Mouse (Mus musculus) MEL-GATA-1-ER (cell line): ENCODE results near the gene Srd5a3.

ENCODE experiments used
- DNase-seq: peaks from one replicate; pipeline ENCODE4 v3.0.0-alpha.2; 2012; ENCODE audit warnings: low read depth; ENCODE audit errors: extremely low read depth

Gene Srd5a3

GRCm38 (mm10) chr5:76152956-76153355 is 12.9 kb downstream of the Srd5a3 start:
- no peak for DNase-seq

- DNase-seq = no peak
These were observed 13.4 kb downstream of the Srd5a3 start for GRCm38 (mm10) chr5:76153430-76153829.

- DNase-seq = no peak
These were observed 14.5 kb downstream of the Srd5a3 start for GRCm38 (mm10) chr5:76154434-76155165.

DNA sequence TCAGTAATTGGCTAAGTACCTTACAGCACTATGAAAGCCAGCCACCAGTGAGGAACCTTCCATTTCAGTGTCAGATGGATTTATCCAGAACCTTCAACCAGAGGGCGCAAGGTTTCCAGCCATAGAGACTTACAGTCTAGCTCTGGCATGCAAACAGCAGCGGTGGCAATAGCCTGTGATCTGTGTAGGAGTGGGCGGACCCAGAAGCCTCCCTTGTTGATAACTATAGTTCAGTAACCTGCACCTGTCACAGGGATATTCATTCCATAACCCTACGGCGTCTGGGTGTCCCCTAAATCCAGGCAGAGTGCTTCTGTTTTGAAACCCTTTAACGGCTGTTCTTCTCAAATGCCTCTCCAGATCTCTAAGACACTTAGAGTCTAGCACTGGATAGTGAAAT is 19.5 kb downstream of the Srd5a3 start:
- no peak for DNase-seq

DNA sequence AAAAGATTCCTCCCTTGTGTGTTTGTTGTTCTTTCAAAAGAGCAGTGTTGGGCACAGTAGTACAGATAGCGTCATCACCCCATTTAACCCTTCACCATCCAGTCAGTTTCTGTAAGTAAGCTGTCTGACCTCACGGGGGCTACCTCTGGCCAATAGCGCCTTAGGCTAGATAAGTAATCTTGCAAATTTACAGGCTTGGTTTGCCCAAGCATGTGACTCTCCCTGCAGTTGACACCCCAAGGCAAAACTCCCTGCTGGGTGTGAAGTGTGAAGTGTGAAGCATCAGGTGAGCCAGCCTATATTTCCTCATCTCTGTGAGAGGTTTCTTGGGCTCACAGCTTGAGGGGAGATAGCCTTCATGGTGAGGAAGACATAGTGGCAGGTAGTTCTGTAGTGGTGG is 20.0 kb downstream of the Srd5a3 start:
- DNase-seq = no peak

DNA sequence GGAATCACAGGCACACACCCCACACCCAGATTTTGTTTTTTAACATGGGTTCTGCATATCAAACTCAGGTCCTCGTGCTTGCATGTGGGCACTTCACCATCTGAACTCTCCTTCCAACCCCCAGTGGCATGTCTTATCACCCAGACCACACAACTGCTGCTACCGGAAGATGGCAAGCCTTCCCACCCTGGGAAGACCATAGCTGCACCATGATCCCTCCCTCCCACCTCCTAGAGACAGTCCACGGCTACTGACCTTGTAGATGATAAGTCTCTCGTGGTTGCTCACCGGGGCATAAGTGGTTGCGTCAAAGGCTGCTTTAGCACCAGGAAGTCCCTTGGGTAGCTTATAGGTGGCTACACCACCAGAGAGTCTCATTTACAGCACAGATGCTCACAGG is 21.4 kb downstream of the Srd5a3 start:
- DNase-seq = peak; percentile 50

- no peak for DNase-seq
These were observed 22.9 kb downstream of the Srd5a3 start for GRCm38 (mm10) chr5:76162926-76163325.

DNA sequence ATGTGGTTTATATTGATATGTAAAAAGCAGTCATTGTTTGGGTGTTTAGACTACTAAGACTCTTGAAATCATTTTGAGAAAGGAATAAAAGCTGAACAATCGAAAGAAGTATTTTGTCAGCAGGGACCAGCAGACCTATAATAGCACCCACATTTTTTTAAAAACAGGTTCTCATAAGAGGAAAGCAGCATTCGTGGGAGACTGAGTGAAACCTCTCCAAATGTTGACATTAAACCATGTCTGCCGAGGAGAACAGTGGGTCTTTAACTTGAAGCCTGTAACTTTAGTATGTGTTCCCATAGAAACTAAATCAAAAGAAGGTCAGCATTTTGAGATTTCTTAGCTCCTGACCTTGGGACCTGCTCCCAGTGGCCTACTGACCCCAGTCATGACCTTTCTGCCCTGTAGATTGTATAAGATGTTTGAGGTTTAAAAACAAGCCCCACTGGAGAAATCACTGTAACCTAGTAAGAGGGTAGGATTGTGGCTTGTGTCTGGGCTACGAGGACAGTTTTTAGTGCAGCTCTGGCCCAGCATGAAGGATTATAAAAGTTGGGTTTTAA is 23.8 kb downstream of the Srd5a3 start:
- no peak for DNase-seq

GRCm38 (mm10) chr5:76164827-76165226 is 24.8 kb downstream of the Srd5a3 start:
- no peak for DNase-seq

GRCm38 (mm10) chr5:76170522-76170921 is 30.5 kb downstream of the Srd5a3 start:
- DNase-seq = no peak

DNA sequence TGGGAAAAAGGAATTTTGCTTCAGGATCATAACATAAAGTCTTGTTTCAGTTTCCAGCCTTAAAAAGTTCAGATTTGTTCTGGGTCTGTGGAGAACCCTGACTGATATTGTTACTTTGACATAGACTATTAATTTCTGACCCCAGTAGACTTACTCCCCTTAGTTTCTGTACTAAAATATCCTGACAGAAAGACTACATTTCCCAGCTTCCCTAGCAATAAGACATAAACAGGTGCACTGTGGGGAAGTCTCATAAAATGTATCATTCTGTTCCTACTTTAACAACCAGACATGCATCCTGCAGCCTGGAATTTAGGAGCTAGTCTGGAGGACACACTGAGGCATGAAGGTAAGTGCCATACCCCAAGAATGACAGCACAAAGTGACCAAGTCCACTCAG is 31.0 kb downstream of the Srd5a3 start:
- no peak for DNase-seq

DNA sequence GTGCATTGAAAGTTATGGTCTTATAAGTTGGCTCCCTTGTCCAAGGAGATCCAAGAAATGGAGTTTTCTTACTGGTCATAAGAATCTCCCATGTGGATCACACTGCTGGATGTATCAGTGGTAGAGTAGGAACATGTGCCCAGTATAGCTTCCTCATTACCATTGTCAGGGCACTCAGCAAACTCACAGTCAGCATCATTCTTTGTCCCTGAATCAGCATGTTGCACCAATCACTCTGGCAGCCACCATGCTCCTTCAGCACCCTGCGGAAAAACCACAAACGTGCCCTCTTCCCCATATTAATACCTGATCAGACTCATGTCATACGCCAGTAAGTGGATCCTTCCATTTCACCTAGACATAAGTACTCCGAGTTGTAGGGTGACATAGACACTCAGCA is 35.0 kb downstream of the Srd5a3 start:
- no peak for DNase-seq

GRCm38 (mm10) chr5:76176411-76176810 is 36.3 kb downstream of the Srd5a3 start:
- DNase-seq = no peak

DNA sequence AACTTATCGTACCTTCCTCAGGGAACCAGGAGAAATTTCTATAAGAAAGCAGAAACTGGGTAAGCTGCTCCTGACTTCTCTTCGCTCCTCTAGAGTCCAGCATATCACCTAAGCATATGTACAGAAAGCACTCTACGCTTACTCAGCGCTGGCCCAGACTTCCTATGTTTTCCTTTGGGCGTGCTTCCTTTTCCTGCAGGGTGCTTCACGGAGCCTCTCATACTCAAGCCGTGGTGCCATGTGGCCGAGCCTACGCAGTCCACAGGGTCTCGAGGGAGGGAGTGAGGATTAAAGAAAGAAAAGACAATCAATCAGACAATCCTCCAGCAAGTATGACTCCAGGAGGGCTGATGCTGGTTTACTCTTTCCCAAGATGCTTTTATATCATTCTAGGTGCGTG is 36.8 kb downstream of the Srd5a3 start:
- DNase-seq = no peak

GRCm38 (mm10) chr5:76177664-76178063 is 37.6 kb downstream of the Srd5a3 start:
- DNase-seq = no peak

DNA sequence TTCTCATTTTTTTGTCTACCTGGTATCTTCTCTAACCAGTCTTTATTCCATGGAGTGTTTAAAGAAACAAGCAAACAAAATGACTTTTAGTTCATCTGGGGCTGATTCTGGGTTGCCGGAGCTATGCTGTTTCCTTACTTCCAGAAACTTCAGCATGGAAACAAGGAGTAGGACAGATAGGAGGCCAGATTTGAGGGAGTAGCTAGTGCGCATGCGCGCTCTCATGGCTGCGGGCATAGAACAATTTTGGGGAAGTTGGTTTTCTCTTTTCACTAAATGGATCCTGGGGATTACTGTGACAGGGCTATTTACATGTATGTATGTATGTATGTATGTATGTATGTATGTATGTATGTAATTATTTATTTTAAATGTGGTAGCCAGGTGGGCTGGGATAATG is 39.1 kb downstream of the Srd5a3 start:
- DNase-seq = no peak

DNA sequence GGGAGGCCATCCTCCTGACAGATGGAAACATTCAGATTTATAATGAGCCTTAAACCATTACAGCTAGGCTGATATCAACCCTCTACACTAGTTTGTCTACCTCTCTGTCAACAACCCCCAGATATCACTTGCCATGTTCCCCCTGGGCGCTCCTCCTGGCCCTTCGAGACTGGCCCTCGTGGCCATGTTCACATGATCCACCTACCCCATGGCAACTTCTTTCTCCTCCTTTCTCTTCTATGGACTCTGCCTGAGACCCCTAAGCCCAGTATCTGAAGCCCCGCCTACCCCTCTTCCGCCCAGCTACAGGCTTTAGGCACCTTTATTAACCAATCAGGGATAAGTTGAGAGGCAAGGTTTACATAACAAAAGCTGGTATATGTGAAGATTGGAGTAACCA is 39.7 kb downstream of the Srd5a3 start:
- no peak for DNase-seq

GRCm38 (mm10) chr5:76182326-76182725 is 42.3 kb downstream of the Srd5a3 start:
- DNase-seq = no peak

- DNase-seq = no peak
These were observed 43.1 kb downstream of the Srd5a3 start for GRCm38 (mm10) chr5:76183043-76183749.

DNA sequence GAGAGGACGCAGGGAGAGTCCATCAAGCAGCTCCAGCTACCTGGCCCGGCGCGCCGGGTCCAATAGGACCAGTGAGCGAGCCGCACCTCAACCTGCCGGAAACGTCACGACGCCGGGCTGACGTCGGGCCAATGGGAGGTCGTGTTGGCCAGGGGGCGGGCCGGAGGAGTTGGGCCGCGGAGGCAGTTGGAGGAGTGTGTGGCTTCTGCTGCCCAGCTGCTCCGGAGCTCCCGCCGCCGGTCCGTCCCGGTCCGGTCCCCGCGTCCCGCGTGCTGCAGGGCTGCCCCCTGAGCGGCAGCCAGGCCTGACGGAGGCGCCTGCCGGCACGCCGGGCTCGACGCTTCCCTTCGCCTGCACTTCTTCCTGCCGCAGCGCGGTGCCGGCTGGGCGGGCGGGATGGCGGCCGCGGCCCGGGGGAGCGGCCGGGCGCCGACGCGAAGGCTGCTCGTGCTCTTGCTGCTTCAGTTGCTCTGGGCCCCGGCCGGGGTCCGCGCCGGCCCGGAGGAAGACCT is 43.7 kb downstream of the Srd5a3 start, which contains the start of gene Tmem165:
Gene Tmem165 (plus strand): TSS at position 131 of the 512 bp plus-strand sequence.
- peak; percentile 71 for DNase-seq

DNA sequence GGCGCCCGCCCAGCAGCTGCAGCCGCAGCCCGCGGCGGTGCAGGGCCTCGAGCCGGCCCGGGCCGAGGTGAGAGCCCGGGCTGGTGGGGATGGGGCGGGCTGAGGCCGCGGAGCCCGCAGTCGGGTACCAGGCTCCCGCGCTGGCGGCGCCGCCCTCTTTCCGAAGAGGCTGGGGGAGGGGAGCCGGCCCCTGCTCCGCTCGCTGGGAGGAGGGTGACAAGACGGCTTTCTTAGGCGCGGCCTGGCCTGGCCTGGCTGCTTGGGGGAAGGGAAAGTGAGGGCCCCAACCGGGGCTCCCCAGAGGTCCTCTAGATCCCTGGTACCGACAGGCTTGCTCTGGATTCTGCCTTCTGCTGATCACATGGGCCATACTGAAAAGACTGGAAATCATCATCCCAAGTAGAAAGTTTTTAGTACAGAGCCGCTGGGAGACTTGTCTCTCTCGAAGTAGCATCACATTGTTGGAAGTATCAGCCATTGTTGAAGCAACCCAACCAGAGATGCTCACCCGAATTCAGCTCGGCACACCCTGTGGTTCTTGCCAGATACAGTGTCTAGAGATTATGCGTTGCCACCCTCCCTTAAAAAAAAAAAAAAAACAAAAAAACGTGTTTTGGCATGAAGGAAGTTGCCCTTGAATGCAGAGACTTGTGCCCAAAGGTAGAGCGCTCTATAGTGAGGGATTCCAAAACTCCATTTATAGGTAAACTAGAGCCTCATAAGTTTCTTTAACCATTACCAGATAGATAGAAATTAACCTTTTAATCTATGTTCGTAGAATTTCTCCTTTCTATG is 44.4 kb downstream of the Srd5a3 start:
- DNase-seq = no peak

DNA sequence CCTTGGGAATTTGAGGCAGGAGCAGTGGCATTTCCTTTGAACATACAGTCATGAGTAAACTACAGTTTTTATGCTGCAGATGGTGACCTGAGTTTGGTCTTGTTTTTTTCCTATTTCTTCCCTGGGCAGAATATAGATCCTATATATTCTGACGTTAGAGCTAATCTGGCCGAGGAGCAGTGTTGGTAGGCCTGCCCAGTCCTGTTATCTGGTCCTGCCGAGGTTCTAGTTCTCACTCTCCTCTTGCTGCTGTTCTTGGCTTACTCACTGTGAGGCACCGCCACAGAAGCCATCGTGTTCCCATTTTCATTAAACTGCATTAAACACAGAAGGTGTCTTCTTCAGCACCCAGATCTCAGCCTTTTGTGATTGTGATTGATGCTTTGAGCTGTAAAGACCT is 47.8 kb downstream of the Srd5a3 start:
- DNase-seq = no peak
